Mouse (Mus musculus) E14TG2a.4 (cell line): ENCODE results near the gene Rundc3a.
A peak's percentile ranks its signal among the peaks of the same experiment; 100 is the strongest.

Experiments used
- H3K27me3 ChIP-seq: 2 replicates; pipeline ENCODE4 v1.6.1; 2014; ENCODE audit warnings: low read length, control low read depth; ENCODE audit not compliant: insufficient read depth
- H3K36me3 ChIP-seq: 2 replicates; pipeline ENCODE4 v1.6.1; 2014; ENCODE audit warnings: low read length, control low read depth; ENCODE audit not compliant: insufficient read depth
- H3K4me1 ChIP-seq: replicated peaks from 2 replicates; pipeline ENCODE4 v1.6.1; 2014; ENCODE audit warnings: low read depth, low read length, control low read depth
- H3K4me3 ChIP-seq: replicated peaks from 2 replicates; pipeline ENCODE4 v1.5.1; 2014; ENCODE audit warnings: mild to moderate bottlenecking, low read length
- H3K9me3 ChIP-seq: 2 replicates; pipeline ENCODE4 v1.6.1; 2014; ENCODE audit warnings: low read length, control low read depth
- CTCF ChIP-seq: conservative IDR thresholded peaks from 2 replicates; pipeline ENCODE4 v1.5.1; 2014; ENCODE audit warnings: low read length
- NANOG ChIP-seq: IDR thresholded peaks from 2 replicates; pipeline ENCODE4 v1.6.1; 2014; ENCODE audit warnings: borderline replicate concordance, low read length, mixed read lengths
- POU5F1 ChIP-seq: IDR thresholded peaks from 2 replicates; pipeline ENCODE4 v1.6.1; 2014; ENCODE audit warnings: low read length, borderline replicate concordance

Rundc3a gene

GRCm38 (mm10) chr11:102447497-102447896 is 54.3 kb downstream of the Rundc3a start, which contains the start of gene Fam171a2:
Gene Fam171a2, minus strand, starts transcription at chr11:102447682.
- TF ChIP-seq POU5F1 (no peak), NANOG (no peak), CTCF (no peak)

DNA sequence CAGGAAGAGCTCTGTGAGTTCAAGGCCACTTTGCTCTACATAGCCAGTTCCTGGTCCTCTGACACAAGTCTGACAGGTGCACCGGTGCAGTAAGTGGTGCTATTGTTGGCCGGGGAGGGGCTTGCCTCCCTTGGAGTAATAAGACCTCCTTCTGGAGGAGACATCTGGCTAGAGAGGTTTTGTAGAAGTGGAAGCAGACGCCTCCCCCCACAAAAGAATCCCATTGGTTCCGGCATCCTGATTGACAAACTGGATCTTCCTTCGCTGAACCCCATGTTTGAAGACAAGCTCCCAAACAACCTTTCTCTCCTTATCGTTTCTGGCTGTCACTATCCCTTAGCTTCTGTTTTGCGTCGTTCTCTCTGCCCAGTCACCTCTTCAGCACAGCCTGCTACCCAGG is 55.1 kb downstream of the Rundc3a start:
- Histone ChIP-seq H3K4me1 (peaks cover 70% of the 10 kb centered on the region), H3K4me3 (0 out of 2 replicates have a peak overlapping the region, but pooled peaks have one; percentile 88), H3K36me3 (no peaks in the 10 kb centered on the region), H3K9me3 (no peaks in the 10 kb centered on the region), H3K27me3 (peaks cover 85% of the 10 kb centered on the region)
- TF ChIP-seq NANOG, result no peak
- TF ChIP-seq POU5F1, result no peak

More at GRCm38 (mm10) chr11:102447497-102447896, 54.3 kb downstream of the Rundc3a start, which contains the start of gene Fam171a2:
- Histone ChIP-seq H3K36me3 (no peaks in the 10 kb centered on the region), H3K4me3 (peak within 1 kb of the TSS; percentile 88), H3K4me1 (peaks cover 66% of the 10 kb centered on the region), H3K9me3 (no peaks in the 10 kb centered on the region), H3K27me3 (peaks cover 83% of the 10 kb centered on the region)

DNA sequence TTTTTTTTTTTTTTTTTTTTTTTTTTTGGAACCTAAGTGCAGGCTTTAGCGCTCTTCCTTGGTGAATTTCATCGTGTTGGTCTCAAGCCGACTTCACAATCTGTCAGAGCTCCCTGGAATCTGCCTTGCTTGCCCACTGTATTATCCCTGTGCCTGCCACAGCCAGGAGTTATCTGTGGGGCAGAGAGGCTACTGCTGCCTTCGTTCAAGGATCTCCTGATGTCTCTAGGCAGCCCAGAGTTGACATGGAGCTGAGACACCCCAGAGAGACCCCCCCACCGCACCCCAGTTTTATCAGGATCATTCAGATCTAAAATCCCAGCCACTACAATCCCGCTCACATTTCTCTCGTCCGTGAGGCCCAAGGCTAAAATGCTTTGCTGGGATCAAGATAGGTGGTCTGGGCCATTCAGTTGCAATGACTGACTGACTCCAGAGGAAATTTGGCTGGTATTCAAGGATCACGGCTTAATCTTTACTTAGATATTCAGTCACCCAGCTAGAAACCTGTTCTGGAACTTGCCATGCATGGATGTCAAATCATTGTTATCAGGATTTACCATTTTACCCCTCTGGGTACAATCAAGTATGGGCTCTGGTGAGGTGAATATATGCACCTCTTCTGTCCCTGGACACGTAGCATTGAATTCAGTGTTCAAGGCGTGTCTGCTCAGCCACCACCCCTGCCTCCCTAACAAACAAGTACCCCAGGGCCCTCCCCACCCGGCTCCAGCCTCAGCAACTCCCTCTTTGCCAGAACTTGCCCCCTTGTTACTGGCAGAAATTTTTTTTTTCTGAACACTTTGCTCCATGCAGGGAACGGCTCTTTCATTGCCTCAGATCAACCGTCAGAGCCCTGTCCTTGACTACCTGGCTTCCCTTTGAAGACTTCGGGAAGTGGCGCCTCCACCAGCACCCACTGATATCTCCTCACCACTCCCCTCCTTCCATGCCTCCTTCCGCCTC is 56.1 kb downstream of the Rundc3a start:
- H3K27me3 ChIP-seq, result peaks cover 85% of the 10 kb centered on the region

More for the DNA sequence above, 56.1 kb downstream of the Rundc3a start:
- Histone ChIP-seq H3K4me1 (peaks cover 64% of the 10 kb centered on the region), H3K36me3 (no peaks in the 10 kb centered on the region), H3K9me3 (no peaks in the 10 kb centered on the region), H3K4me3 (no peak overlapping the region)
- TF ChIP-seq NANOG (no peak), CTCF (no peak), POU5F1 (no peak)
